Mouse (Mus musculus): ENCODE data around the gene Tlk2.

DNA sequence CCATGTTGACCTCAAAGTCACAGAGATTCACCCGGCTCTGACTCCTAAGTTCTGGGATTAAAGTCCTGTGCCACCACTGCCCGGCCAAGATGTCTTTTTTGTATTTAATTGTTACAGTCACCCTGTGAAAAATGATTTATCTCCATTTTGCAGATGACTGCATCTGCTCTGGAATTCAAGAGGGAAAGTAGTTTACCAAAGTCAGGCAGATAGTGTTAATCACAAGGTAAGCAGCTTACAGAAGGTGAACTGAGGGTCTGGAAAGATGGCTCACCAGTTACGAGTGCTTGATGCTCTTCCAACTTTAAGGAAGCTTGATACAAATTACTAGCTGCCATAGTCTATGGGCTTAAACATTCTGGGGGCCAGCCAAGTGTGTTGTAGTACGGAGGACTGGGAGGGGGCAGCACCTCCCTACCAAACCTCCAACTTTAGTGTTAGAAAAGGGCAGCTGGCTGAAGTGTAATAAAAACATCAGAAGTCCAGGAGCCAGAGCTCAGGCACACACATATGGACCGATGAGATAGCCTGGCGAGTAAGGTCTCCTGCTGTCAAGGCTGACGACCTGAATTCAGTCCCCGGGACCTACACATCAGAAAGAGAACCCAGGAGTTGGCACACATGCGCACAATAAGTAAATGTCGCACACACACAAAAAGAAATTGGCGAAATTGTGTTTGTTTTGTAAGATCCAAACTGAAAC lies 33.9 kb upstream of the Tlk2 start:
- TF ChIP-seq POLR2A (IDR thresholded peaks at IDR 0.05; ENCODE audit: low read depth, low read length) = no peak
- TF ChIP-seq CTCF (IDR thresholded peaks at IDR 0.05; ENCODE audit: extremely low read depth, insufficient read length, insufficient replicate concordance, low read depth, low read length) = no peak
